Mouse (Mus musculus) heart, adult 11 months (tissue): ENCODE measurements around the gene Lsamp.

Experiments used
- DNase-seq: peaks from one replicate; pipeline ENCODE4 v3.0.0; 2022

The Lsamp gene

GRCm38 (mm10) chr16:40692292-40692691 lies 708.1 kb downstream of the Lsamp start:
- no peak for DNase-seq

DNA sequence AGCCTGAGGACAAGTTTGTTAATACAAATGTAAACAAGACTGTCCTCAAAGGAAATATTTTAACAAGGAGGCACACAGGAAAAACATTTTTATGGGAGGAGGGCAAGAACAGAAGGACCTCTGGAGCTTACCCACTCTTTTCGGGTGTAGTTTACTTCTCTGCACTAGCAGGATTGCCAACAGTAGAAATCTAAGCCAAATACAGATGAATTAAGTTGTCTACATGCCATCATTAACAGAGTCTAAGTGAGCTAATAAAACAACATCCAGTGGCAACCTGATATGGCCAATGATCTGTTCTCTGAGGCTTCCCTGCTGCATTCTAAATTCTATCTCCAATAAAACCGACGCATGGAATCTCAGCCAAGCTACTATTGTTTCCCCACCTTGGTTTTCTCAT lies 713.1 kb downstream of the Lsamp start:
- DNase-seq: no peak

DNA sequence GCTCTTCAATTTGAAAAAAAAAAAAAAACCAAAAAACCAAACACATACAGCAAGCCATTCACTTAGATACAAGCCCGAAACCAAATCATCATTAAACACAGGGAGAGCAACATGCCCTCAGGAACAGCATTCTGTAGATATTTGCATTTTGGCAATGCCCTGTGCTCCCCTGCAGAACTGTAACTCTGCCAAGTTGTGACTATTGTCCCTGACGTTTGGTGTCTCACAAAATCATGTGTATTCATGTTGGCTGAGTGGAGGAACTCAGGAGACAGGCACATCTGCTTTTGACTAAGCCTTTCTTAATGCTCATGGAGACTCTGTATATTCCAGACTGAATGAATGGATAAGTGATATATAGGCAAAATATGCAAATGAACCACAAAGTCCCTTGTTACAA lies 724.4 kb downstream of the Lsamp start:
- no peak for DNase-seq

- DNase-seq: no peak
These were observed 725.4 kb downstream of the Lsamp start for GRCm38 (mm10) chr16:40709574-40709973.

DNA sequence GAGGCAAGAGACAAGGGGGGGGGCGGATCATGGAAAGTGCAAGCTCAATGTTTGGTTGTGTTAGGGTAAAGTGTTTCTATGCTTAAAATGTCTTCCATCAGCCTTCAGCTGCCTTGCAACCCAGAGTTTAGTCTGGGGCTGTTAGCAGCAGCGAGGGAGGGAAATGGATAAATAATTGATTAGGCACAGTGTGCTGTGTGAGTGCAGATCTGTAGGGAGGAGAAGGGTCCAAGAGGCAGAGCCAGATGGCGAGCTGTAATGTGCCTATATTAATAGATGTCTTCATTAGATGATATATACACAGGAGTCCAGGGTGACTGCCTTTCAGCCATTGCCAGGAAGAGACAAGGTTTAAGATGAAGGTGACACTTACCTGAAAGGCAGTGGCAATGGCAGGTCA lies 725.9 kb downstream of the Lsamp start:
- no peak for DNase-seq

GRCm38 (mm10) chr16:40710491-40710890 lies 726.3 kb downstream of the Lsamp start:
- DNase-seq: no peak

DNA sequence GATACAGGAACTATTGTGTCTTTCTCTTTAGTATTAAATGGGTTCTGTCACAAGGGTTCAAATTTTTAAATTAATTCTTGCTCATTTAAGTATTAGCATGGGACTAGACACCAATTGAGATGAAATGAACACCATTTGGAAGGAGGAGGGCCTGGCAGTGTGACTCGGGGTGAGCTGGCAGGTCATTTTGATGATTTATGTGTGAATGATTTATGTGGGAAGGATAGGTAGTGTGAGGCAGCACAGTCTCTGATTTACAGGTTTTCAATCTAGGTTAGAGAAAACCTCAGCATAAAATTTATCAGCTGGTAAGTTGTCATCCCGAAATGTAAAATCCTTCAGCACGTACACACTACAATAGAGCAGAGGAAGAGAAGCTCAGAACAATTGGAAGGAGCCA lies 729.6 kb downstream of the Lsamp start:
- no peak for DNase-seq

GRCm38 (mm10) chr16:40739015-40739414 lies 754.9 kb downstream of the Lsamp start:
- DNase-seq: no peak

DNA sequence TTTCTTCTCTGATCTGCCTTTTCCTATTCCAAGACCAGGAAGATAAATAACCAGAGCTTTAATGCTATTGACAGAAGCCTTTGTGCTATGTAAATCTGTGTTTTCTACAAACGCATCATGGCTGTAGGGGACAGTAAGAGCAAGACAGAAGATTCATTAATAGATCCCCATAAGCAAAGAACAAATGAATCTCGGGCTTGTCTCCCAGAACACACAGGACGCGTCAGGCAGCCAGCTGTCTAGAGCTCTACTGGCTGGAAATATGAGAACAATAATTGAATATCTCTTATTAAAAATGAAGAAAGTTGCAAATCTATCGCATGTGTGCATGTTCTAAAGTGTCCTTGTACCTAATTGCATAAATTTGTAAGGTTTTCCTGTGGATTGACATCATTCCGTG lies 755.6 kb downstream of the Lsamp start:
- no peak for DNase-seq

GRCm38 (mm10) chr16:40740273-40740672 lies 756.1 kb downstream of the Lsamp start:
- DNase-seq: no peak

GRCm38 (mm10) chr16:40827191-40827590 lies 843.0 kb downstream of the Lsamp start:
- DNase-seq: no peak

DNA sequence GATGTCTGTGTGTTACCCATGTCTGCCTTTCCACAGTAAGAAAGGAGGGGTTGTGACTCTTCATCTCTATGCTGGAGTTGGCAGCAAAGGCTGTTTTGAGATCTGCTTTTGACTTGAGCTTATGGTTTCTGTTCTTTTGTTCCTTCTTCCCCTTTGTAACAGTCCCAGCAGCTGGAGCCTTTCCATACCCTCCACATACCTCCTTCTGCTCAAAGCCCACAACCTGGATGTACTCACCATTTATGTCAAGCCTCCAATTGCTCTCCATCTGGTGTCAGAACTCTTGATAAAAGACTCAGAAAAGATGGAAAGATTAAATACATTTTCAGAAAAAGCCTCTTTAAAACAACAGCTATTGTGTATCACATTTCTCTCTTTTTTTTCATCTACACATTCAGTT lies 847.4 kb downstream of the Lsamp start:
- DNase-seq: no peak

- DNase-seq: no peak
These were observed 857.6 kb downstream of the Lsamp start for GRCm38 (mm10) chr16:40841765-40842164.

DNA sequence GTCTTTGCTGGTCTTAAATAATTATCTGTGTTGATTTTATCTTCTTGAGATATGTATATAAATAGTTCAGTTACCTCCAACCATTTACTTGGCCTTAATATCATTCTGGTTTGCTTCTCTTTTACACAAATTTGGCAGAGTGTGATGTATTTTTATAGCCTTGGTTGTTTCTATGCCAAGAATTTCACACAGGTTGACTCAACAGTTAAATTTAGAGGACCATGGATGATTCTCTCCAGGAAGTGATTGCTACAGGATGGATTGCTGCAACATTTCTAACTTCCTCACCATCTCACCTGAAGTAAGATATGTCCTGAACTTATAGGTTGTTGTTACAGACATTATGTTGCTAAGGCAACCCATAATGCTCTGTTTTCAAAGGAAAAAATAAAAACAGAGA lies 882.6 kb downstream of the Lsamp start:
- no peak for DNase-seq

- no peak for DNase-seq
These were observed 894.1 kb downstream of the Lsamp start for GRCm38 (mm10) chr16:40878301-40878700.

- no peak for DNase-seq
These were observed 897.8 kb downstream of the Lsamp start for GRCm38 (mm10) chr16:40881942-40882341.

- no peak for DNase-seq
These were observed 907.2 kb downstream of the Lsamp start for GRCm38 (mm10) chr16:40891338-40891737.

DNA sequence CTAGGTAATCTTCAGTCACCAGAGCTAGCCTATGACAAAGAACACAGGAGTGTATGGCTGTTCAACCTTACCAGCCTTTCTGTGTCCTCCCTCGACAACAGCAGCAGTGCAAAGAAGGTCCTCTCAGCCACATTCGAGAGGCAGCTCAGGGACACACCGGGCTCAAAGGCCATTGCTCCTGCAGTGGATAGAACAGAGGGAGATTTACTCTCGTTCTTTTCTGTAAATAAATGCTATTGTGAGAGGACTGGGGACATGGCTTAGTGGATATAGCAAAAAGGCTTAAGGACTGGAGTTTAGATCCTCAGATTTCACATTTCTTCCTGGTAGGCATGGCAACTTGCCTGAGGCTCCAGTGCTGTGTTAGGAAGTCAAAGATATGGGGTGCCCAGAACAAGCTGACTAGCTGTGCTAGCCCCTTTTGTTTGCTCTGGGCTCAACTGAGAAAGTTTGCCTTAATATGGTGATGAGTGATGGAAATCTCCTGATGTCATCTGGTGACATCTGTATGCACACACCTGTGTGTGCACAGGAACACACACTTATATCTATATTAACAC lies 913.7 kb downstream of the Lsamp start:
- DNase-seq: no peak

DNA sequence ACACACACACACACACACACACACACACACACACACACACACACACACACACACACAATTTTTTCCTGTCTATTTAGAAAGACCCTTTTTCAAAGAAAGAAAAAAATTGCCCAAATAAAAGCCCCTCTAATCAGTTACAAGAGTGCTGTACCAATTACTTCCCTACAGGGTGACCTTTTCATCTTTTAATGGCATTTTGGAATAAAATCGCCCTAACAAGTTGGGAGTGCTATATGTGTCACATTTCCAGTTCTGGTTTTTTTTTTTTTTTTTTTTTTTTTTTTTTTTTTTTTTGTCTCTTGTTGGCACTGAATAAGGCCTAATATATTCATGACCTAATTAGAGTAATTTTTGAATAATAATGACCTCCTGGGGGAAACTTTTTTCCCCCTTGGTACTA lies 923.7 kb downstream of the Lsamp start:
- DNase-seq: no peak

DNA sequence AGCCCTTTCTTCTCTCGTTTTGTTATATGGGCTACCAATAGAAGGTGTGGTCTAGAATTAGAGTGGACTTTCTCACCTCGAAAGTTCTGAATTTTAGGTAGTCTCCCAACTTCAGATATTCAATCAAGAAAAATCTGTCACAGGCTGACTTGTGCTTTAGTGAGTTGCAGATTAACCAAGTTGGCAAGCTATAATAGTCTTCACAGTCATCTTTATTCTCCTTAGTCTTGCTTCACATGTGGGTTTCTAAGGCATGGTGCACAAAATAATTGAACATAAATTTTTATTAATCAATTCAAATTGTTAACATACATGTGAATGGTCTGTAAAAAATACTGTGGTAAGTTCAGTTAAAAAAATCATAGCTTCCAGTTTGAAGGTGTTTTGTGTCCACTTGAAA lies 930.0 kb downstream of the Lsamp start:
- DNase-seq: no peak

GRCm38 (mm10) chr16:40930596-40930995 lies 946.4 kb downstream of the Lsamp start:
- DNase-seq: no peak

DNA sequence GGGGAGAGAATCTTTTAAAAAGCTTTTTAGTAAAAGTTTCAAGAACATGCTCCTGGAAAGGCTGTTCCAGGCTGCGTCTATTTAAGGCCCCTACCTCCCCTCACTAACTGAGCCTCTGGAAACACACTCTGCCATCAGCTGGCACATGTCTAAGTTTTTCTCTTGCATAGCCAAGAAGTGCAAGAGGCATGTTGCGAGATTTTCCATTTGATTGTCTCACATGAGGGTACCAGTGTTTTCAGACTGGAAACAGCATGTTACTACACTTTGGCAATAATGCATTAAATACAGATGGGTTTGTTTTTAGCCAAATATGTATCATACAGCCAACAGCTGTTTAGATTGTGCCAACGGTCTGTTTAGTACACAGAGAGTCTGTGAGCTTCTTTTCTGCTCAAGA lies 958.1 kb downstream of the Lsamp start:
- no peak for DNase-seq

- no peak for DNase-seq
These were observed 961.7 kb downstream of the Lsamp start for GRCm38 (mm10) chr16:40945834-40946233.

DNA sequence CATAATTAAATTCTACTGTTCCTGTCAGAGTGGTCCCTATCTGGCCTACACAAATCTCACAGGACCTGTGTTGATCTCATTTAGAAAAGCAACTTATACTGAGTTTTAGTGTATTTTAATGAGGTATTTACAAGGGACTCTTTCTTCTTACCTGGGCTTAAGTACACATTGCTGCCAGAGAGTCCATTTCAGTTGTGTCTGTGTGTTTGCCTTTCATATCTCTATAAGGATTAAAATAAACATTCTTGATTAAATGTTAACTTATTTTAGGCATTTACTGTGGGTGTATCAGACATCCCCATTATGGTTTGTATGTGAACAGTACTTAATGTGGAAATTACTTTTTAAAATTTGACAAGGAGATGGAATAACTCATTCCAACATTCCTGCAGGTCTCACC lies 963.9 kb downstream of the Lsamp start:
- DNase-seq: no peak

GRCm38 (mm10) chr16:40959211-40959610 lies 975.0 kb downstream of the Lsamp start:
- no peak for DNase-seq

GRCm38 (mm10) chr16:40960586-40960985 lies 976.4 kb downstream of the Lsamp start:
- no peak for DNase-seq
